Mouse (Mus musculus): ENCODE measurements around the gene Tmem41b. TPM values are rescaled to one million over a fixed set of nuclear protein-coding genes. Genes with fewer than 3 reads are reported as not detected.

Tmem41b gene
- polyA plus RNA-seq, 1 experiment from 2014 or later: 67.5 TPM

DNA sequence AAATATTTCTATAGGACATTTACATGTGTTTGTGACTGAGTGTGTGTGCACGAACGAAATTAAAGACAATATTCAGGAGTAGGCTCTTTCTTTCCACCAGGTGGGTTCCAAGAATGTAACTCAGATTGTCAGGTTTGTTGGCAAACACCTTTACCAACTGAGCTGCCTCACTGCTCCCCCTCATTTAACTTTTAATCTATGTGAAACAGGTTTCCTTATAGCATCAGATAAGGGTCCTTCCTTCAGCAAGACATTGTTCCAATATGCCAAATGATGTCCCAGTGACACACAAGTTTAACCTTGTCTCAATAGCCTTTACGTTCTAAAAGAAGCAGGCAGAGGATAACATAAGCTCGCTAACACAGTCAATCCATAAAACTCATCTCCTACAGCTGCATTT is 63.8 kb downstream of the Tmem41b start:
- peaks cover 8% of the 10 kb centered on the region; the same call in 1 of the 2 replicates for H3K36me3 ChIP-seq (ENCODE audit: control insufficient read depth, insufficient read depth, low read length)
- 0 out of 2 replicates have a peak, but pooled peaks cover 2% of the 10 kb centered on the region for H3K4me1 ChIP-seq (replicated peaks; ENCODE audit: control insufficient read depth, insufficient read depth, low read length)
- no peak overlapping the region for H3K4me2 ChIP-seq (ENCODE audit: low read depth, low read length, severe bottlenecking)
- H3K9me3 ChIP-seq (ENCODE audit: control insufficient read depth, low read length): no peaks in the 10 kb centered on the region
- no peak overlapping the region for H3K9ac ChIP-seq (ENCODE audit: low read length)
- no peaks in the 10 kb centered on the region for H3K27me3 ChIP-seq (ENCODE audit: control insufficient read depth, insufficient read depth, low read length)
- H3K27ac ChIP-seq (ENCODE audit: low read depth, low read length): no peak overlapping the region
- WGBS: 96% methylated on average over 4 of the region's 4 CpGs
- DNase-seq (ENCODE audit: low spot score) (no peak), ATAC-seq (replicated peaks; ENCODE audit: low FRiP score) (no peak)
- H3K4me3 ChIP-seq (ENCODE audit: low read depth, low read length): no peak overlapping the region

Other genes starting within 250 kb of the Tmem41b start
- 45.7 and 47.1 TPM in 2 replicates for gene Tmem9b, start 234.1 kb downstream of the Tmem41b start, polyA plus RNA-seq (2014; fragmentation: Nextera tagmentation; extraction: Ambion mirVana)
- 0.83 and 0.87 TPM in 2 replicates for gene Nrip3, start 204.9 kb downstream of the Tmem41b start, polyA plus RNA-seq (2014; fragmentation: Nextera tagmentation; extraction: Ambion mirVana)
- 2.3 and 2.5 TPM in 2 replicates for gene Scube2, start 121.2 kb downstream of the Tmem41b start, polyA plus RNA-seq (2014; fragmentation: Nextera tagmentation; extraction: Ambion mirVana)
- gene Dennd5a, start 26.5 kb downstream of the Tmem41b start, polyA plus RNA-seq (2014; fragmentation: Nextera tagmentation; extraction: Ambion mirVana): 52.6 and 55.9 TPM in 2 replicates
- gene Ipo7, start 31.3 kb upstream of the Tmem41b start, polyA plus RNA-seq (2014; fragmentation: Nextera tagmentation; extraction: Ambion mirVana): 36.2 and 39.9 TPM in 2 replicates
- gene Zfp143, start 74.3 kb upstream of the Tmem41b start, polyA plus RNA-seq (2014; fragmentation: Nextera tagmentation; extraction: Ambion mirVana): 29.7 and 33.9 TPM in 2 replicates
- gene Wee1, start 135.1 kb upstream of the Tmem41b start, polyA plus RNA-seq (2014; fragmentation: Nextera tagmentation; extraction: Ambion mirVana): 42.3 and 45.6 TPM in 2 replicates
- 22.7 and 26.5 TPM in 2 replicates for gene Swap70, start 234.8 kb upstream of the Tmem41b start, polyA plus RNA-seq (2014; fragmentation: Nextera tagmentation; extraction: Ambion mirVana)

Data from forebrain, embryonic 11.5 days (tissue).